Mouse (Mus musculus) adrenal gland, adult 8-10 months (tissue): Measurements from ENCODE around the gene 1700020N01Rik. TPM values are rescaled to one million over a fixed set of nuclear protein-coding genes. Genes with fewer than 3 reads are reported as not detected.

Experiments
- DNase-seq: peaks from one replicate; pipeline ENCODE4 v3.0.0; 2022
- total RNA-seq, 4 experiments: library from RNA; stranded (reverse); gene quantifications; 2 replicates each; pipeline ENCODE4 v1.2.4; 2022

Gene 1700020N01Rik
- total RNA-seq, 4 experiments from 2014 or later = not detected

DNA sequence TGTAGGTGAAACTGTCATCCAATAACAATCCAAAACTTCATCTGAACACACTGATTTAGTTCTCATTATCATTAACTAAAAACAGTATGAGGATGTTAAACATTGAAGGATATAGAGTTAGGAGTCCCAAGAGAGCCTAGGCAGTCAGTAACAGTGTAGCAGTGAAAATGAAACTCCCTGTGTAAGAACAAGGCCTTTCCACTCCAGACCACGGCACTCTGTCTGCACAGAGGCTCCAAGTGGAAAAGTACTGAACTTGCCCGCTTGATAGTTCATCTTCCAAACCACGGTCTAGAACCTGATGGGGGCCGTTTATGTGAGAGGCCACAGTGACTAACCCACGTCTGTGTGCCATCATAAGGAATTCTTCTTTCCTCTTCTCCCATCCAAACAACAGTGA is 77.2 kb downstream of the 1700020N01Rik start:
- DNase-seq = peak; percentile 33

Other genes starting within 250 kb of the 1700020N01Rik start
- gene Aldh8a1, start 215.9 kb upstream of the 1700020N01Rik start, total RNA-seq = under 1 TPM in 1 of 4 experiments, not detected in 3; 0.30 TPM